Mouse (Mus musculus) hindlimb bud, embryonic 11.5 days (tissue): ENCODE measurements around the gene Trak1.
A peak's percentile ranks its signal among the peaks of the same experiment; 100 is the strongest.

Experiments used
- DNase-seq: peaks from one replicate; pipeline ENCODE4 v3.0.0-alpha.2; 2012; ENCODE audit warnings: low read depth, low spot score; ENCODE audit errors: extremely low spot score

The Trak1 gene

DNA sequence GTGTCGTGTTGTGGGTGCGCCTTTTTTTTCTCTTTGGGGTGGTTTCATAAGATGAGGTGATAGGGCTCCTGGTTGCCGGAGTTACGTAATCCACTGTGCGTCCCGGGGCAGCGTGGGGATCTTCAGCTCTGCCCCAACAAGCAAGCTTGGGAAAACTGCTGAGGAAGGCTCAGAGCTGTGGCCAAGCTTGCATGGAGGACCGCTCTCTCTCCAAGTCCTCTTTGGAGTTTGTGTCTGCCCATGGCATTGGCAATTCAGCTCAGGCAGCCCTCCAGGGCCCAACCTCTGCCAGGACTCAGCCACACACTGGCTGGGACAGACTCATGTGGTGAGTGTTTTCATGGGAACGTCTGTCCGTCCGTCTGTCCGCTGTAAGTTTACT lies 69.6 kb downstream of the Trak1 start:
- no peak for DNase-seq

- DNase-seq = no peak
Measured at GRCm38 (mm10) chr9:121369573-121369972, 72.3 kb downstream of the Trak1 start.

GRCm38 (mm10) chr9:121371346-121371891 lies 74.1 kb downstream of the Trak1 start:
- DNase-seq = peak; percentile 68

DNA sequence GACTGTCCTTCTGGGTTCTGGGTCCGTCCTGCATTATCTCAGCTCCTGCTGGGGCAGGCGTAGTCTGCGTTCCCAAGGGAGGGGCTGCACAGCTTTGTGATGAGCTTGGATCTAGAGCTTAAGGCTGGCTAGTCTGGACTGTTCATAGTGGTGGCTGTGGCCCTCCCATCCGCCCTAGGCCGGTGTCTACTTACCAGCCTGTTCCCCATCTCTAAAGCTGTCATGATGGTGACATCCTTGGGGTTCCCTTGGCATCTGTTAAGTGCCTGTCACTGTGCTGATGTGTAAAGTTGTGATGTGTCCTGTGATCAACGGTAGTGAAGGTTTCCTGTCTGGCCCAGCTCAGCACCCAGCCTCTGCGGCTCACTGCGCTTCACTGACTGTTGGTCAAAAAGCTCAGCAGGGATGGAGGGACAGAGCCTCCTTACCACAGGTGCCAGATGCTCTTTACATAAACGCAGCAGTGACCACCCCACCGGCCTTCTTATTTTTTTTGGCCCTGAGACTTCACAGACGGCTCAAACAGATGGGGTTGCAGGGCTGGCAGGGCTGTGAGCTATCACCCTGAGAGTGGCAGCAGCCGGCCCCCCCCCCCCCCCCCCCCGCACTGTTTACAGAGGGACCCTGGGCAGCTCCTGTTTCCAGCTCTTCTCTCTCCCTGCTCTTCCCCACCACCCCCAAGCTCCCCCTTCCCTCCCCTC lies 74.8 kb downstream of the Trak1 start:
- no peak for DNase-seq

DNA sequence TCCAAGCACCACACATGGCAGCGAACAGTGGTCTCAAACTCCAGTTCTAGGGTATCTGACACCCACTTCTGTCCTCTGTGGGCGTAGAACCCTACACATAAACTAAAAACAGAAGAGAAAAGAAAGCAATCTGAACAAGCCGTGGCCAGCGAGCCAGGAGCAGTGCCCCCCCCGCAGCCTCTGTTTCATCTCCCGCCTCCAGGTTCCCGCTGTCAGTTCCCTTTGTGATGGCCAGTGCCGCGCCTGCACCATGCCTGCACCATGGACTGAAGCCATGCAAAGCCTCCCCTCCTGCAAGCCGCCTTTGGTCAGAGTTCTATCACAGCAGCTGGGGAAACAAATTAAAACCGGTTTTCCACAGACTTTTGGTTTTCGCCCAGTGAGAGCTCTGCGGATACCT lies 75.8 kb downstream of the Trak1 start:
- no peak for DNase-seq

DNA sequence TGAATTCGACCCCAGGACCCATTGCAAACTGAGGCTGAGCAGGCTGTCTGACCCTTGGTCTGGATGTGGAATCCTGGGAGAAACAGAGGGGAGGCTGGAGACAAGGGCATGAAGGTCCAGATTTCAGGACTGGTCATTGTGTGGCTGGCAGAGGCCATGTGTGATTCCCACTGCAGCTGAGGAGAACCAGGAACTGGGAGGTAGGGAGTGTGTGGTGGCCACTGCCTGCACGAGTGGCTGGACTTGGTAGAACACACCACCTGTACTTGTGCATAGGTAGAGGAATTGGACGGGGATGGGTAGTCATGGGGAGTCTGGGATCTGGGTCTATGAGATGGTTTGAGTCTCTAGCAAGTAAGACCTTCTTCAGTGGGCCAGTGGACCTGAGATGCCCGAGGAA lies 76.2 kb downstream of the Trak1 start:
- DNase-seq = no peak

DNA sequence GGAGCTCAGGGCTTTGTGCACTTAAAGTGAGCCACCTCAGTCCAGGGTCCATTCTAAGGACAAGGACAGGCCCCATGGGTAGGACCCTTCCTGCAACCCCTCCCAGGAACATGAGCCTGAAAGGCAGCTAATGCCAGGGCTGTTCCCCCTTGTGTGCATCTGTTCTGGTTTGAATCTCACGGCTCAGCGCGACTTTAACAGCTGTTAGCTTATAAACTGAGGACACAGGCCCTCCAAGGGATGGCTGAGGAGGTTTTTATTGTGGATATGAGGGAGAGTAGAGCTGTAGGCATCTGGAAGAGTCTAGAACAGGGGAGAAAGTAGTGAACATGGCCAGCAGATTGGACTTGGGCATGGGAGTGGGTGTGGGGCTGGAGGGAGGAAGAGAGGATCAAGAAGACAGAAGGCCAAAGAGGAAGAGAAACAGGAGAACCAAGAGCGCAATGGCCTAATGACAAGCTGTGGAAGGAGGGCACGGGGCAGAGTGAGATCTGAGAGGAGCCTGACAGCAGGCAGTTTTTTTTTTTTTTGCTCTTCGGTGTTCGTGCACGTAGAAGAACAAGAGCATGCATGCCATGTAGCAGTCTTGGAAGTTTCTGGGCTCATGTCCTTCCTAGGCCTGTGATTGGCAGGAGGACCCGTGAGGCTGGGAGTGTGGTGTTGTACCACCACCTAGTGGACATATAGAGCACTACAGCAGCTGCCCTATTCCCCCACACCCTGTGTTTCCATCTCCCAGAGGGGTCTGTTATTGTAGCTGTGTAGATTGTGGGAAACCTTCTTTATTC lies 77.0 kb downstream of the Trak1 start:
- no peak for DNase-seq

GRCm38 (mm10) chr9:121374864-121375255 lies 77.6 kb downstream of the Trak1 start:
- no peak for DNase-seq

GRCm38 (mm10) chr9:121376094-121376493 lies 78.8 kb downstream of the Trak1 start:
- DNase-seq = no peak

DNA sequence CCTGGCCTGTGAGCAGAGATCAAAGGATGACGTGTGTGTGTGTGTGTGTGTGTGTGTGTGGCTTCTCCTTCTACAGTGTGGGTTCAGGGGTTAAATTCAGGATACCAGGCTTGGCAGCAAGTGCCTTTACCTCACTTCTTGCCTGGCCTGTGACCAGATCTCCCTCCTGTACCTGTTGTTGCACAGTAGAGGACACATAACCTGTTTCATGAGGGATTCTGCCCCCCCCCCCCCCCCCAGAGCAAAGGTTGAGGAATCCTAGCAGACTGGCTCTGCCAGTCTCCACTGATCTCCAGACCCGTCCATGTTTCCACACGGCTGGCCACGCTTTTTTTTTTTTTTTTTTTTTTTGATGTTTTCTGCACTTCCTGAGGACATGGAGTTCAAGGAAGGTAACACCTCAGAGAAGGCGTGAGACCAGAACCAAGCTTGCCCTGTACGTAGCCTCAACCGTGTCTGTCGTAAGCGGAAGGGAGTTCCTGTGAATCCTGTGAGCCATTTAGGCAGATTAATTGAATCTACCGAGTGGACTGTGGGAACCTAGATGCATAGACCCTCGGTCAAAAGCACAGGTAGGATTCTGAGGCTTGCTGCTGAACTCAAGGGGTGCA lies 83.1 kb downstream of the Trak1 start:
- DNase-seq = no peak

- DNase-seq = no peak
Measured at GRCm38 (mm10) chr9:121381678-121382297, 84.5 kb downstream of the Trak1 start.

GRCm38 (mm10) chr9:121382568-121382967 lies 85.3 kb downstream of the Trak1 start:
- no peak for DNase-seq

GRCm38 (mm10) chr9:121383180-121383586 lies 85.9 kb downstream of the Trak1 start:
- no peak for DNase-seq

- DNase-seq = no peak
Measured at GRCm38 (mm10) chr9:121384620-121385019, 87.3 kb downstream of the Trak1 start.

DNA sequence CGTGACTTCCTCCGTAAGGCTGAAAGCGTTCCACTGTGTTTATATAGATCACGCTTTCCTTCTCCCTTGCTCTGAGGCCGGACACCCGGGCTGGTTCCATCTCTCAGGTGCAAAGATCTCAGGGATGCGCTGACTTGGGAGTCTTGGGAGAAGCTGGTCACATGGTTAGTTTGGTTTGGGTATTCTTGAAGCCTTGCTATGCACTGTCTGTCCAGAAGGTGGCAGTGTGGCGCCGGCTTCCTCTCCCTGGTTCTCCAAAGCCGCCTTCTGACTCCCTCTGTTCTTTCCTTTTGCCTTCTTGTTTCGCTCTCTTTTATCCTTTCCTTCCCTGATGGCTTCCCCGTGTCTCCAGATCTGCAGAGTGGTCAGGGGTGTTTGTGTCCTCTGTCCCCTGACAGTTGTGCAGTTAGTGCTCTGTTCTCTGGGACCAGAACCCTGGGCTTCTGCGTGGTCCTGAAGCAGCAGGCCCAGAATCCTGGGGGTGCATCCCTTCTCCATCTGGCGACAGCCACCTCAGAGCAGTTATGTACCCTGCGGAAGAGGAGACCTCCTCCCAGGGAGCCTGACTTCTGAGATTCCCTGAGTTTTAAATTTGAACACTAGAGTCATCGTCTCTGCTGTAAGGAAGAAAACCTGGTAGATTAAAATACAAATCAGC lies 87.9 kb downstream of the Trak1 start:
- peak; percentile 53 for DNase-seq

- DNase-seq = no peak
Measured at GRCm38 (mm10) chr9:121385749-121386350, 88.5 kb downstream of the Trak1 start.

- no peak for DNase-seq
Measured at GRCm38 (mm10) chr9:121387539-121388272, 90.4 kb downstream of the Trak1 start.

DNA sequence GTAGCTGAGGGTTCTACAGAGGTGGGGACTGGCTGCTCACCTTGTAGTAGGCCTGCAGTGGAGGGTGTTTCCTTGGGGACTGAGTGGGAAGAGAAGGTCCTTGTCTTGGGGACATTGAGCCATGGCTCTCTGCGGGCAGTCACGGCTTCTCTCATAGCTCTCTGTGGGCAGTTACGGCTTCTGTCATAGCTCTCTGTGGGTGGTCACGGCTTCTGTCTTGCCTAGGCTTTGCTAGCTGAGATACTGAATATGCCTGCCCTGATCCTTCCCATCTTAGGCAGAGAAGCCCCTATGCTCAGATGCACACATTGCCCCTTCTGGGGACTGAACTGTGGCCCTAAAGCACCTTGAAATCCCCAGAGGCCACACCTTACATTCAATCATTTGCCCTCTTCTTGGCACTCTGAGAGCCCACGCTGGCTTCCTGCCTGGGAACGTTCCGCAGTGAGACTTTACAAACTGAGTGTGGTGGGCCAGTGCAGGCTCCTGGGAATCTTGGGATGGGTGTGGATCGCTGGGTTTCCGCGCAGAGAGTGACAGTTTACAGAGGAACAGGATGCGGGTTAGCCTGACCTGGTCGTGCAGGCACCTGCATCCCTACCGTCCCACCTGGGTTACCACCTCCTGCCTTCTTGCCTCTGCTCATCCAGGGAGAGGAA lies 91.1 kb downstream of the Trak1 start:
- no peak for DNase-seq

DNA sequence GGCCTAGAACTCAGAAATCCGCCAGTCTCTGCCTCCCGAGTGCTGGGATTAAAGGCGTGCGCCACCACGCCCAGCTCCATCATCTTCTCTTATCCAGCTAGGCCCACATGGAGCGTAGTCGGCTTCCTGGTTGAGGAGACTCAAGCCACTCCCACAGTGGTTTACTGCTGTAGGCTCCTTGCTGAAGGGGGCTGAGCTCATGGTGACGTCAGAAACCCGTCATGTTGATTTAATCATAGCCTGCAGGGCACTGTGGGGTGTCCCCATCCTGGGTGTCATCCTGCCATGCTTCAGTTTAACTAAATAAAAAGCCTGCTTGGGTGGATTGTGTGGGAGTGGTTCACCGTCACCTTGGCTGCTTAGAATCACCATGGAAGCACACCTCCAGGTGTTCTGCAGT lies 92.0 kb downstream of the Trak1 start:
- no peak for DNase-seq
